Mouse (Mus musculus) stomach, postnatal 0 days (tissue): Measurements from ENCODE around the gene Lrrc45. TPM values are rescaled to one million over a fixed set of nuclear protein-coding genes. Genes with fewer than 3 reads are reported as not detected.
"Not testable (repeated sequence)": the region's sequence is repeated elsewhere in the genome, so short reads cannot be mapped to it uniquely, and the experiment has no call there.

Experiments
- ATAC-seq: fragments of 200-750 bp; cut with Nextera tagmentation; 2 replicates; pipeline ENCODE4 v1.8.0; 2017; ENCODE audit not compliant: low FRiP score, low TSS enrichment
- DNase-seq: peaks from one replicate; pipeline ENCODE4 v3.0.0-alpha.2; 2016; ENCODE audit warnings: low spot score
- H3K27ac ChIP-seq: fragments of 300-500 bp; sonication (generic); replicated peaks from 2 replicates; pipeline ENCODE4 v1.5.1; 2014; ENCODE audit warnings: mild to moderate bottlenecking, control low read depth
- H3K27me3 ChIP-seq: fragments of 300-500 bp; sonication (generic); 2 replicates; pipeline ENCODE4 v1.6.1; 2014; ENCODE audit warnings: low read length; ENCODE audit not compliant: control insufficient read depth, insufficient read depth
- H3K36me3 ChIP-seq: fragments of 300-500 bp; sonication (generic); 2 replicates; pipeline ENCODE4 v1.6.1; 2014; ENCODE audit warnings: low read length, mixed read lengths; ENCODE audit not compliant: control insufficient read depth, insufficient read depth
- H3K4me1 ChIP-seq: fragments of 300-500 bp; sonication (generic); replicated peaks from 2 replicates; pipeline ENCODE4 v1.6.1; 2014; ENCODE audit warnings: antibody characterized with exemption; ENCODE audit not compliant: control insufficient read depth, insufficient read depth
- H3K4me2 ChIP-seq: fragments of 300-500 bp; sonication (generic); replicated peaks from 2 replicates; pipeline ENCODE4 v1.6.1; 2014; ENCODE audit warnings: low read depth, mild to moderate bottlenecking, control low read depth, moderate library complexity
- H3K4me3 ChIP-seq: fragments of 300-500 bp; sonication (generic); 2 replicates; pipeline ENCODE4 v1.5.1; 2014; ENCODE audit warnings: low read depth, low read length, control low read depth
- H3K9ac ChIP-seq: fragments of 300-500 bp; sonication (generic); 2 replicates; pipeline ENCODE4 v1.6.1; 2014; ENCODE audit warnings: mild to moderate bottlenecking, low read length, control low read depth, mixed read lengths
- H3K9me3 ChIP-seq: fragments of 300-500 bp; sonication (generic); 2 replicates; pipeline ENCODE4 v1.6.1; 2016; ENCODE audit warnings: low read length; ENCODE audit not compliant: control insufficient read depth
- CTCF ChIP-seq: IDR thresholded peaks from 2 replicates; pipeline ENCODE4 v1.5.1; 2016; ENCODE audit warnings: antibody characterized with exemption, low read depth, mild to moderate bottlenecking, moderate library complexity
- EP300 ChIP-seq: optimal IDR thresholded peaks from 2 replicates; pipeline ENCODE3; 2016; ENCODE audit warnings: antibody characterized with exemption
- WGBS: fragments of 180-500 bp; shearing (Covaris S2); extraction: QIAGEN DNeasy Blood & Tissue Kit; methylation state at CpG from one replicate; pipeline ENCODE4 v1.1.7; 2014; 5-methylcytosine and 5-hydroxymethylcytosine counted together
- polyA plus RNA-seq: library from polyadenylated mRNA; unstranded; fragments of >200 nt; fragmentation: Nextera tagmentation; extraction: Ambion mirVana; gene quantifications from 2 replicates; pipeline ENCODE4 v1.2.1, GENCODE M21; 2015

Lrrc45 gene
- 18.7 and 20.4 TPM in 2 replicates for polyA plus RNA-seq

GRCm38 (mm10) chr11:120713580-120714518, at the start of gene Lrrc45, which contains the start of gene Cenpx:
TSS of gene Lrrc45 (plus strand) at chr11:120713925.
TSS of gene Cenpx (minus strand) at chr11:120713738.
- Histone ChIP-seq H3K36me3 (peaks cover 8% of the 10 kb centered on the region), H3K9ac (peak within 1 kb of the TSS; percentile 68)
- TF ChIP-seq CTCF, result no peak
- no peak for TF ChIP-seq EP300

DNA sequence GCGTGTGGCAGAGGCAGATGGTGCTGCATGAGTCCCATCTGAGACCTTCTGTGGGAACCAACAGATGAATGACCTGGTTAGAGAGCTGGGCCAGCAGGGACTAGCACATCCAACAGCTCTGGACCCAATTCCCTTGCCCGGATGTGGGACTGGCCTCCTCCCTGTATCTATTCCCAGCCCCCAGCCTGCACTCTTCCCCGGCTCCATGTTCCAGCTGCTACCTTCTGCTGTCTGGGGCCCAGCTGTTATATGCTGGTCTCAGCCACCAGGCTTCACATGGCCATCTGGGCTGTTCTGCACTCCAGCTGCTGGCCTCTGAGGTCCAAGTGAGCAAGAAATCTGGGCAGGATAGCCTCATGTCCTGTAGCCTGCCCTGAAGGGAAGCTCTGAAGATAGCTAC, 48.3 kb upstream of the Lrrc45 start:
- no peak overlapping the region for H3K27ac ChIP-seq
- H3K4me2 ChIP-seq, result no peak overlapping the region
- no peaks in the 10 kb centered on the region for H3K36me3 ChIP-seq
- no peak overlapping the region for H3K4me3 ChIP-seq
- ATAC-seq (no peak), DNase-seq (no peak)
- peaks cover 8% of the 10 kb centered on the region for H3K27me3 ChIP-seq
- 67% methylated on average over 3 of the region's 3 CpGs for WGBS
- TF ChIP-seq EP300, result no peak
- no peak for TF ChIP-seq CTCF
- H3K9me3 ChIP-seq, result no peaks in the 10 kb centered on the region
- no peak overlapping the region for H3K9ac ChIP-seq
- H3K4me1 ChIP-seq, result peaks cover 3% of the 10 kb centered on the region; the same call in 1 of the 2 replicates

More at GRCm38 (mm10) chr11:120713580-120714518, at the start of gene Lrrc45, which contains the start of gene Cenpx:
- no peaks in the 10 kb centered on the region for H3K9me3 ChIP-seq
- H3K4me3 ChIP-seq, result peak within 1 kb of the TSS; percentile 62
- H3K4me1 ChIP-seq, result no peaks in the 10 kb centered on the region
- H3K27me3 ChIP-seq, result no peaks in the 10 kb centered on the region
- 3% methylated on average over 53 of the region's 53 CpGs for WGBS
- peak within 1 kb of the TSS; percentile 81 for H3K27ac ChIP-seq
- ATAC-seq, result peak; percentile 93
- H3K4me2 ChIP-seq, result peak within 1 kb of the TSS; percentile 97
- DNase-seq, result peak; percentile 98

DNA sequence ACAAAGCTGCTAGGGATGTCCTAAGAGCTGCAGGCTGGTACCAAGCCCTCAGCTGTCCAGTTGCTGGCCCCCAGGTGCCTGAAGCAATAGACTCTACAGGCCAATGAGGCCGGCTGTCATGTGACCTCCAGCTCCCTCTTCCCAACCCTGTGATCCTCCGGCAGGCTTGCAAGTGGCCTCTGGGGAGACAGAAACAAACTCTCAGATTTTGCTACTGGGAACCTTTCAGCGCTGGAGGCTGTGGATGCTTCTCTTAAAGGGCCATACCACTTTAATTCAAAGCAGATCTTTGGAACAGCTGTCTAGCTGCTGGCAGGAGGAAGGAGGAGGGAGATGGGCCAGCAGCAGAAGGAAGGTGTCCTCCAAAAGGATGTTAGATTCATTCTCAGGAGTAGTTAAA, 47.1 kb upstream of the Lrrc45 start:
- no peak for ATAC-seq
- 12% methylated on average over 3 of the region's 3 CpGs for WGBS
- DNase-seq, result no peak

DNA sequence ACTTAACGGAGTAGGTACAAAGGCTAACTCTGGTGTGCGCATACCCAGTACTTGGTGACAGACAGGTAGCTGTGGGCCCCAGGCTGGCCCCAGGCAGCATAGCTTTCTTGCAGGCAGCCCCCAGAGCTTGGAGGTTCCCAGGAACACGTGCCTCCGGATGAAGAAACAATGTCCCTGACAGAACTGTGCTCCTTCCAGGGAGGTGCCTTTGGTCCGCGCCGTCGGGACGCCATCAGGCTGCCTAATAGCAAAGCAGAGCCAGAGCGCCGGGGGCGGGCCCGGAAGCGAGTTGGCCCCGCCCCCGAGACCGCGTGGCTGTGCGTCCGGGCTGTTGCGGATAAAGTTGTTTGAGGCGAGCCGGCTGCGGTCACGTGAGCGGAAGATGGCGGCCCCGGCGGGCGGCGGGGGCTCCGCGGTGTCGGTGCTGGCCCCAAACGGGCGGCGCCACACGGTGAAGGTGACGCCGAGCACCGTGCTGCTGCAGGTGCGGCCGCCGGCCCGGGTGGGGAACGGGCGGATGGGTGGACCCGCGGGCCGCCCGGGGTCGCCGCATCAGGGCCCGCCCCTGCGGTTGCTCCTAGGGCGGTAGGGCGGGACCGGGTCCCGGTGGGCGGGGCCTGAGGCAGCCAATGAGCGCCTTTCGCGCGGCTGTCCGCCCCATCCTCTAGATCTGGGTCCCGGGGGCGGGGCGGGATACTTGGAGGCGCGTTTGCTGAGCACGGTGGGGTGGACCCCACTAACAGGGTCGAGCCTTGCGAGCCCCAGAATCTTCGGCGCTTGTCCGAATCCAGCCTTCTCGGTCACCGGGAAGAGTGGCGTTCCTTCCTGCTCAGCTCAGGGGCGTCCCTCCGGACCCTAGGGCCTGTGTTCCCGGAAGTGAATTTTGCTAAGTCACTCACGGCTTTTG, 40.8 kb upstream of the Lrrc45 start, which contains the start of gene Aspscr1:
TSS of gene Aspscr1 (plus strand) at position 287 of the 907 bp plus-strand sequence.
- Histone ChIP-seq H3K4me3 (peak within 1 kb of the TSS; percentile 76), H3K9me3 (no peaks in the 10 kb centered on the region), H3K4me1 (peaks cover 6% of the 10 kb centered on the region; the same call in 1 of the 2 replicates), H3K4me2 (peak within 1 kb of the TSS; percentile 76), H3K27me3 (no peaks in the 10 kb centered on the region), H3K9ac (peak within 1 kb of the TSS; percentile 79), H3K27ac (peak within 1 kb of the TSS; percentile 91), H3K36me3 (0 out of 2 replicates have a peak, but pooled peaks cover 3% of the 10 kb centered on the region)
- peak; percentile 97 for ATAC-seq
- peak; percentile 96 for DNase-seq
- 1% methylated on average over 73 of the region's 83 CpGs for WGBS
- TF ChIP-seq EP300 (no peak), CTCF (peak; percentile 17; the same call in 1 of the 2 replicates)

More for the DNA sequence above, 47.1 kb upstream of the Lrrc45 start:
- no peaks in the 10 kb centered on the region for H3K27me3 ChIP-seq
- no peaks in the 10 kb centered on the region for H3K36me3 ChIP-seq
- H3K27ac ChIP-seq, result no peak overlapping the region
- no peaks in the 10 kb centered on the region for H3K9me3 ChIP-seq
- H3K9ac ChIP-seq, result no peak overlapping the region
- no peak for TF ChIP-seq CTCF
- TF ChIP-seq EP300, result no peak
- H3K4me1 ChIP-seq, result no peaks in the 10 kb centered on the region
- H3K4me2 ChIP-seq, result no peak overlapping the region
- H3K4me3 ChIP-seq, result no peak overlapping the region

DNA sequence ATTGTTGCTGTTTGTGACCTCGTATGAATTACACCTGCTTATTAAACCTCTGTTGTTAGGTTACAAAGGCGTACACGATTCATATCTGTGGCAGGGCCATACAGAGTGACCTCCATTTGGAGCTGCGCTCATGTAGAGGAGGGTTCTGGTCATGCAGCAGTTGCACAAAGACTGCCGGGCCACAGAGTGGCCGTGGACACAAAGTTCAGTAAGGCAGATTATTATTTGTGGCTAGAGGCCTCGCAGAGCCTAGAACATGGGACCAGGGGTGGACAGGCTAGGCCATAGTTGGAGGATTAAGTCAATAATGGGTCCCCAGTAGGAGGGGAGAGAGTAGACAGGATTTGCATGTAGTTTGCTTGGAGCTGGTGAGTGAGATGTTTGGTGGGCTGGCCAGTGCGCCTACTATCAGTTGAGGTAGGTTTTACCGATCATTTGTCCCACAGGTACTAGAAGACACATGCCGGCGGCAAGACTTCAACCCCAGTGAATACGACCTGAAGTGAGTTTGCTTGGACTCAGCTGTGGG, 40.1 kb upstream of the Lrrc45 start:
- H3K4me1 ChIP-seq, result peaks cover 6% of the 10 kb centered on the region; the same call in 1 of the 2 replicates
- no peaks in the 10 kb centered on the region for H3K27me3 ChIP-seq
- H3K4me3 ChIP-seq, result peak overlapping the region; percentile 76
- no peak for TF ChIP-seq EP300
- no peak for TF ChIP-seq CTCF
- DNase-seq (no peak), ATAC-seq (peak; percentile 53)
- 0 out of 2 replicates have a peak, but pooled peaks cover 3% of the 10 kb centered on the region for H3K36me3 ChIP-seq
- peak overlapping the region; percentile 76 for H3K4me2 ChIP-seq
- WGBS, result 33% methylated on average over 12 of the region's 12 CpGs
- H3K9ac ChIP-seq, result peak overlapping the region; percentile 79
- no peaks in the 10 kb centered on the region for H3K9me3 ChIP-seq
- peak overlapping the region; percentile 91 for H3K27ac ChIP-seq

GRCm38 (mm10) chr11:120675875-120676274, 37.9 kb upstream of the Lrrc45 start:
- 86% methylated on average over 4 of the region's 5 CpGs for WGBS

More at GRCm38 (mm10) chr11:120675875-120676274, 37.9 kb upstream of the Lrrc45 start:
- not testable (repeated sequence) for H3K9me3 ChIP-seq, H3K4me2 ChIP-seq, H3K9ac ChIP-seq, H3K36me3 ChIP-seq, ATAC-seq, H3K4me1 ChIP-seq, H3K27ac ChIP-seq, H3K27me3 ChIP-seq, H3K4me3 ChIP-seq, DNase-seq
